Mouse (Mus musculus) heart, embryonic 13.5 days (tissue): ENCODE data around the gene Zfp28. TPM values are rescaled to one million over a fixed set of nuclear protein-coding genes. Genes with fewer than 3 reads are reported as not detected.

Source experiments
- ATAC-seq: fragments of 200-750 bp; cut with Nextera tagmentation; 2 replicates; pipeline ENCODE4 v1.8.0; 2017; ENCODE audit warnings: moderate TSS enrichment; ENCODE audit not compliant: insufficient number of reproducible peaks, low FRiP score, low TSS enrichment; ENCODE audit errors: extremely low read depth
- H3K27ac ChIP-seq: fragments of 300-500 bp; sonication (generic); replicated peaks from 2 replicates; pipeline ENCODE4 v1.5.1; 2015; ENCODE audit warnings: moderate library complexity, mild to moderate bottlenecking, inconsistent platforms
- H3K27me3 ChIP-seq: fragments of 300-500 bp; sonication (generic); replicated peaks from 2 replicates; pipeline ENCODE4 v1.6.1; 2015; ENCODE audit warnings: mild to moderate bottlenecking, inconsistent platforms
- H3K36me3 ChIP-seq: fragments of 300-500 bp; sonication (generic); 2 replicates; pipeline ENCODE4 v1.6.1; 2015; ENCODE audit warnings: mild to moderate bottlenecking, inconsistent platforms
- H3K4me1 ChIP-seq: fragments of 300-500 bp; sonication (generic); 2 replicates; pipeline ENCODE4 v1.6.1; 2015; ENCODE audit warnings: inconsistent platforms
- H3K4me2 ChIP-seq: fragments of 300-500 bp; sonication (generic); 2 replicates; pipeline ENCODE4 v1.6.1; 2015; ENCODE audit warnings: inconsistent platforms, mild to moderate bottlenecking, moderate library complexity
- H3K4me3 ChIP-seq: fragments of 300-500 bp; sonication (generic); 2 replicates; pipeline ENCODE4 v1.5.1; 2015; ENCODE audit warnings: moderate library complexity, mild to moderate bottlenecking, inconsistent platforms
- H3K9ac ChIP-seq: fragments of 300-500 bp; sonication (generic); 2 replicates; pipeline ENCODE4 v1.6.1; 2015; ENCODE audit warnings: inconsistent platforms, mild to moderate bottlenecking, moderate library complexity
- H3K9me3 ChIP-seq: fragments of 300-500 bp; sonication (generic); 2 replicates; pipeline ENCODE4 v1.6.1; 2016; ENCODE audit warnings: inconsistent platforms
- WGBS: fragments of 180-500 bp; shearing (Covaris S2); methylation state at CpG from one replicate; pipeline ENCODE4 v1.1.7; 2015; ENCODE audit warnings: mixed read lengths; 5-methylcytosine and 5-hydroxymethylcytosine counted together
- polyA plus RNA-seq: library from polyadenylated mRNA; unstranded; fragments of >200 nt; fragmentation: Nextera tagmentation; extraction: Ambion mirVana; gene quantifications from 2 replicates; pipeline ENCODE4 v1.2.1, GENCODE M21; 2015

The Zfp28 gene
- polyA plus RNA-seq = 7.0 and 7.4 TPM in 2 replicates

- Histone ChIP-seq H3K27ac (peak within 1 kb of the TSS; percentile 40; the same call in 1 of the 2 replicates), H3K4me2 (peak within 1 kb of the TSS; percentile 80), H3K36me3 (peaks cover 19% of the 10 kb centered on the region), H3K4me3 (peak within 1 kb of the TSS; percentile 73), H3K4me1 (peaks cover 16% of the 10 kb centered on the region), H3K9ac (peak within 1 kb of the TSS; percentile 85), H3K27me3 (no peaks in the 10 kb centered on the region), H3K9me3 (no peaks in the 10 kb centered on the region)
- 0% methylated on average over 28 of the region's 28 CpGs for WGBS
- ATAC-seq = peak; percentile 97
Observed at GRCm38 (mm10) chr7:6383044-6383455, at the start of gene Zfp28. Gene Zfp28 (plus strand): TSS chr7:6383295.

GRCm38 (mm10) chr7:6339865-6340264, 43.2 kb upstream of the Zfp28 start:
- Histone ChIP-seq H3K27me3 (no peaks in the 10 kb centered on the region), H3K4me2 (no peak overlapping the region), H3K9me3 (no peaks in the 10 kb centered on the region; the same call in 1 of the 2 replicates), H3K36me3 (no peaks in the 10 kb centered on the region), H3K4me1 (0 out of 2 replicates have a peak, but pooled peaks cover 5% of the 10 kb centered on the region), H3K4me3 (no peak overlapping the region), H3K27ac (no peak overlapping the region), H3K9ac (no peak overlapping the region)
- no peak for ATAC-seq
- WGBS = 71% methylated on average over 5 of the region's 5 CpGs

GRCm38 (mm10) chr7:6343501-6344071, 39.5 kb upstream of the Zfp28 start, which contains the start of gene Gm3854:
Gene Gm3854 (plus strand): TSS chr7:6343759.
- Histone ChIP-seq H3K4me1 (0 out of 2 replicates have a peak, but pooled peaks cover 5% of the 10 kb centered on the region), H3K4me3 (peak within 1 kb of the TSS; percentile 81), H3K27me3 (no peaks in the 10 kb centered on the region), H3K9ac (peak within 1 kb of the TSS; percentile 82), H3K9me3 (no peaks in the 10 kb centered on the region), H3K36me3 (no peaks in the 10 kb centered on the region), H3K27ac (peak within 1 kb of the TSS; percentile 71), H3K4me2 (peak within 1 kb of the TSS; percentile 70)
- ATAC-seq = no peak; the same call in 1 of the 2 replicates
- WGBS = under 1% methylated on average over 26 of the region's 26 CpGs

GRCm38 (mm10) chr7:6344124-6344523, 39.0 kb upstream of the Zfp28 start:
- Histone ChIP-seq H3K9me3 (no peaks in the 10 kb centered on the region), H3K9ac (peak overlapping the region; percentile 82), H3K36me3 (no peaks in the 10 kb centered on the region), H3K27ac (no peak overlapping the region), H3K4me1 (0 out of 2 replicates have a peak, but pooled peaks cover 5% of the 10 kb centered on the region), H3K4me2 (peak overlapping the region; percentile 70), H3K27me3 (no peaks in the 10 kb centered on the region), H3K4me3 (peak overlapping the region; percentile 81)
- 32% methylated on average over 10 of the region's 10 CpGs for WGBS
- no peak for ATAC-seq

GRCm38 (mm10) chr7:6358121-6358520, 25.0 kb upstream of the Zfp28 start:
- Histone ChIP-seq H3K4me2 (no peak overlapping the region), H3K9ac (no peak overlapping the region), H3K27me3 (no peaks in the 10 kb centered on the region), H3K9me3 (no peaks in the 10 kb centered on the region), H3K27ac (no peak overlapping the region), H3K4me1 (peaks cover 4% of the 10 kb centered on the region), H3K36me3 (peaks cover 17% of the 10 kb centered on the region), H3K4me3 (no peak overlapping the region)
- no peak for ATAC-seq
- WGBS = 56% methylated on average over 2 of the region's 2 CpGs

GRCm38 (mm10) chr7:6358937-6359590, 24.0 kb upstream of the Zfp28 start:
- ATAC-seq = no peak
- Histone ChIP-seq H3K9me3 (no peaks in the 10 kb centered on the region), H3K4me3 (no peak overlapping the region), H3K4me2 (no peak overlapping the region), H3K4me1 (peaks cover 10% of the 10 kb centered on the region), H3K27ac (no peak overlapping the region), H3K27me3 (no peaks in the 10 kb centered on the region), H3K9ac (no peak overlapping the region), H3K36me3 (peaks cover 8% of the 10 kb centered on the region)
- WGBS = 46% methylated on average over 10 of the region's 10 CpGs

GRCm38 (mm10) chr7:6360477-6361060, 22.5 kb upstream of the Zfp28 start:
- Histone ChIP-seq H3K27ac (no peak overlapping the region), H3K4me2 (no peak overlapping the region)

GRCm38 (mm10) chr7:6361756-6362155, 21.3 kb upstream of the Zfp28 start:
- H3K4me2 ChIP-seq = peak overlapping the region; percentile 91
- H3K4me3 ChIP-seq = peak overlapping the region; percentile 70
- H3K4me1 ChIP-seq = peaks cover 16% of the 10 kb centered on the region
- H3K9ac ChIP-seq = peak overlapping the region; percentile 77
- H3K36me3 ChIP-seq = no peaks in the 10 kb centered on the region
- 24% methylated on average over 7 of the region's 7 CpGs for WGBS
- no peak for ATAC-seq
- no peaks in the 10 kb centered on the region for H3K9me3 ChIP-seq
- no peaks in the 10 kb centered on the region for H3K27me3 ChIP-seq
- peak overlapping the region; percentile 89 for H3K27ac ChIP-seq

More at GRCm38 (mm10) chr7:6360477-6361060, 22.5 kb upstream of the Zfp28 start:
- Histone ChIP-seq H3K36me3 (no peaks in the 10 kb centered on the region), H3K4me3 (no peak overlapping the region), H3K9me3 (no peaks in the 10 kb centered on the region), H3K9ac (no peak overlapping the region), H3K4me1 (peaks cover 16% of the 10 kb centered on the region), H3K27me3 (no peaks in the 10 kb centered on the region)
- ATAC-seq = no peak
- WGBS = 13% methylated on average over 8 of the region's 9 CpGs

- H3K36me3 ChIP-seq = no peaks in the 10 kb centered on the region
- peak overlapping the region; percentile 91 for H3K4me2 ChIP-seq
- H3K4me3 ChIP-seq = peak overlapping the region; percentile 70
- H3K27ac ChIP-seq = peak overlapping the region; percentile 89
- peak; percentile 88 for ATAC-seq
- H3K4me1 ChIP-seq = peaks cover 16% of the 10 kb centered on the region
- WGBS = under 1% methylated on average over 37 of the region's 38 CpGs
- peak overlapping the region; percentile 90 for H3K9ac ChIP-seq
- no peaks in the 10 kb centered on the region for H3K27me3 ChIP-seq
- H3K9me3 ChIP-seq = no peaks in the 10 kb centered on the region
Observed at GRCm38 (mm10) chr7:6362268-6363046, 20.6 kb upstream of the Zfp28 start.

GRCm38 (mm10) chr7:6363047-6363488, 20.0 kb upstream of the Zfp28 start, which contains the start of gene Zfp78:
Gene Zfp78 (plus strand): TSS chr7:6363280.
- Histone ChIP-seq H3K4me1 (peaks cover 16% of the 10 kb centered on the region), H3K4me2 (peak within 1 kb of the TSS; percentile 91), H3K4me3 (peak within 1 kb of the TSS; percentile 70), H3K9ac (peak within 1 kb of the TSS; percentile 90), H3K9me3 (no peaks in the 10 kb centered on the region), H3K36me3 (no peaks in the 10 kb centered on the region), H3K27me3 (no peaks in the 10 kb centered on the region), H3K27ac (peak within 1 kb of the TSS; percentile 89)
- ATAC-seq = peak; percentile 71
- WGBS = under 1% methylated on average over 23 of the region's 23 CpGs

- no peak overlapping the region for H3K4me3 ChIP-seq
- H3K4me2 ChIP-seq = no peak overlapping the region
- H3K9ac ChIP-seq = no peak overlapping the region
- H3K27me3 ChIP-seq = no peaks in the 10 kb centered on the region
- H3K36me3 ChIP-seq = no peaks in the 10 kb centered on the region
- H3K4me1 ChIP-seq = peaks cover 16% of the 10 kb centered on the region
- no peaks in the 10 kb centered on the region for H3K9me3 ChIP-seq
- ATAC-seq = no peak
- H3K27ac ChIP-seq = no peak overlapping the region
- WGBS = 57% methylated on average over 1 of the region's 1 CpGs
Observed at GRCm38 (mm10) chr7:6364761-6365160, 18.3 kb upstream of the Zfp28 start.
